Mouse (Mus musculus) spleen, postnatal 36 days (tissue): ENCODE results near the gene Lrrc8d.

Experiments
- DNase-seq, 2 experiments: peaks; one replicate each; pipeline ENCODE4 v3.0.0; 2022; ENCODE audit warnings: low spot score in 2 of 2, mixed read lengths in 1 of 2

Gene Lrrc8d

GRCm38 (mm10) chr5:105817248-105817976, 117.6 kb downstream of the Lrrc8d start:
- no peak for DNase-seq

DNA sequence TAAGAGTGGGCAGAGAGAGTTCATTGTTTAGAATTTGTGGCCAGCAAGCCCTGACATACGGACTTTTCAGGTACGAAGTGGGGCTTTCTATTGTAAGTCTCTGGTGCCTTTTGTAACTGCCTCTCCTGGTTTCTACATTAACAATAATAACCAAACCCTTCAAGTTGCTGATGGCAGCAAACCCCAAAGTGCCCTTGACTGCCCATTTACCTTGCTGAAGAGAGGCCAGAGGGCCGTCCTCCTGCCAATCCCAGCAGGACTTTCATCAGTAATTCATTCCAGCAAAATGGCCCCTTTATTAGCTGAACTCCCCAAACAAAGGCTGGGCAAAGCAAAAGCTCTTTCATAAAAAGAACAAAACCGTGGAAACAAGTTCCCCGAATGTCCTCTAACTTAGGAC, 118.6 kb downstream of the Lrrc8d start:
- DNase-seq, result no peak

GRCm38 (mm10) chr5:105821390-105821789, 121.6 kb downstream of the Lrrc8d start:
- no peak for DNase-seq

- DNase-seq, result no peak
Observed at GRCm38 (mm10) chr5:105822521-105823498, 123.0 kb downstream of the Lrrc8d start.

DNA sequence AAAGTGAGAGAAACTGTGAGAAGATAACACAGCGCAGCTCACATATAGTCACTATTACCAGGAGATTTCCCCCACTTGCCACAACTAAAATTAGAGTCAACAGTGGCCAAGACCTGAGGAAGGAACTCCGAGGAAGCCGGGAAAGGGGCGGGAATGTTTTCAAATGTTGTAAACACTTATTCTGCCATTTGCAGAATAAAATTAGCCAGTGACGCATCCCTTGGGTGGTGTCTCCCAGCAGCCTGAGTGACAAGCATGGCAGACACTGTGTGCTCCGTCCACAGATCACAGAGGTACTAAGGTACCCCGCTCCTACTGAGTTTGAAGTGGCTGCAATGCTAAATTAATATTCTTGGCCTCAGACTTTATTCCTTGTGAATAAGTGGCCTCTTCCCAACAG, 124.5 kb downstream of the Lrrc8d start:
- no peak for DNase-seq

- no peak for DNase-seq
Observed at GRCm38 (mm10) chr5:105824827-105825226, 125.1 kb downstream of the Lrrc8d start.

DNA sequence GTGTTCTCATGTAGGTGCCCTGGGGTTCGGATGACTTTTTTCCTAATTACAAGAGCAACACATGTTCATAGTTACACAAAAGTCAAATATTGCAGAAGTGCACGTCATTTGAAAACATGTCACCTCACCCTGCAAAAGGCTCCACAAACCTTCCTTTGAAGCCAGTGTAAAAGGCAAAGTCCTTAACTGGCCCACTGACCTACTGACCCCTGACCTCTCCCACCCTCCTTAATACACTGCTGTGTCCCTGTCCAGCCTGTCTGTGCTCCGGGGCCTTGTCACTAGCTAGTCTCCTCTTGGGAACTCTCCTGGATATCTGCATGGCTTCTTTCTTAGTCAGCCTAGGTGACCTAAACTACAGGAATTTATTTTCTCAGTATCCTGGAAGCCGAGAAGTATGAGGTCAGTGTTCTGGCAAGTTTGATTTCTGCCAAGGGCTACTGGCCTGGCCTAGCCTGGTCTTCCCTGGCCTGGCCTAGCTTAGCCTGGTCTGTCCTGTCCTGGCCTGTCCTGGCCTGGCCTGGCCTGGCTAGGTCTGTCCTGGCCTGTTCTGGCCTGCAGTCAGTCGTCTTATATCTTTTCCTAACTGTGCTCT, 127.2 kb downstream of the Lrrc8d start:
- DNase-seq, result no peak

DNA sequence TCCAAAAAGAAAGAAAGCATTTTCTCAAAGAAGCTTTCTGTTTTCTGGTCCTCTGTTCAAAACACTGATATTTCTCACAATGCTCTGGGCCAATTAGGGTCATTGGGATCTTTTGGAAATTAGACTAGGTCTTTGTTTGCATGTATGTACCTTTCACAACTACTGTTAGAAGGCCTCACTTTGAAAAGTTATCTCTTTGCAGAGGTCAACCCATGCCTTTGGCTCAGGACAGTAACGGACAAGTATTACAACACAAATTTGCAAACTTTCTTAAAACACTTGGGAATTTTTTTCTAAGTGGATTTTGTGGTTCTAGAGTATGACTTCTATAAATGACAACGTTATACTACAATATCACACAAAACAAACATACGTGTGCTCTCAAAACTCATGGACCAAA, 128.3 kb downstream of the Lrrc8d start:
- DNase-seq, result no peak

DNA sequence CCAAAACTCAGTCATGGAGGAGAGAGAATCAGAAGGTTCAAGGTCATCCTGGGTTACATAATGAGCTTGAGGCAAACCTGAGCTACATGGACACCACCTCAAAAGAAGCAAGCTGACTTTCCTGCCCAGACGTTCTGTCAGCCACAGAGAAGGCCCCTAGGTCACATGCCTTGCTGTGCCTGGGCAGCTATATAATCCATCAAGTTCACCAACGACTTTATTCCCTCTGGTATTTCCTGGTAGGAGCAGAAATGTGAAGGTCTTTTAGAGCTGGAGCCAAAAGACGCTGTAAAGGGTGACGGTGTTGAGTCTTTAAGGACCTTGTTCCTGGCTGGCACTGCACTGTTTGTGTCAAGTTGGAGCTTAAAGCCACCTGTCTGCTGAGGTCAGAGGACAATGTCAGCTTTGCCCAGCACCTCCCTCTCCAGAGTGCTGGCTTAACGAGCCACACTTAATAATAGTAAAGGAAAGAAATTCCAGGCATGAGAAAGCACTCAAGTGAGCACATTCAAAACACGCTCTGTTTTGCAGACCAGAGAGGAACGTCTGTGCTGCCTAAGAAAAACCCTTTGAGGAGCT, 129.3 kb downstream of the Lrrc8d start:
- DNase-seq, result no peak

DNA sequence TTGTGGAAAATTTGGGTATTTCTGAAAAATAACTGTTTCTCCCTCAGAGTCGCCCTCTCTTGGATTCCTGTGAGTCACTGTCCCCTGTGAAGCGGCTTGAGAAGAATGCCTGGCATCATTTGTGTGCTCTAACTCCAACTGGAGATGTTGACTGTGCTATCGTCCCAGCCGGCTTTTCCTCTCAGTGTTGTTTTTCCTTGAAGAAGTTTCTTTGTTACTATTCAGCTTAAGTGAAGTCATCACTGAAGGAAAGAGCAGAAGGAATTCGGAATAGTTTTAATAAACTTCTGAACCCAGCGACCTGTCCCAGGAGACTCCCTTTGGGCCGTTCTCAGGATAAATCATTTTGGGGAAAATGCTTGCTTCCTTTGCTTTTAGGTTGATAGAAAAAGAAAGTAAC, 132.4 kb downstream of the Lrrc8d start:
- no peak for DNase-seq

- no peak for DNase-seq
Observed at GRCm38 (mm10) chr5:105833923-105834322, 134.2 kb downstream of the Lrrc8d start.

- no peak for DNase-seq
Observed at GRCm38 (mm10) chr5:105836006-105836405, 136.2 kb downstream of the Lrrc8d start.

DNA sequence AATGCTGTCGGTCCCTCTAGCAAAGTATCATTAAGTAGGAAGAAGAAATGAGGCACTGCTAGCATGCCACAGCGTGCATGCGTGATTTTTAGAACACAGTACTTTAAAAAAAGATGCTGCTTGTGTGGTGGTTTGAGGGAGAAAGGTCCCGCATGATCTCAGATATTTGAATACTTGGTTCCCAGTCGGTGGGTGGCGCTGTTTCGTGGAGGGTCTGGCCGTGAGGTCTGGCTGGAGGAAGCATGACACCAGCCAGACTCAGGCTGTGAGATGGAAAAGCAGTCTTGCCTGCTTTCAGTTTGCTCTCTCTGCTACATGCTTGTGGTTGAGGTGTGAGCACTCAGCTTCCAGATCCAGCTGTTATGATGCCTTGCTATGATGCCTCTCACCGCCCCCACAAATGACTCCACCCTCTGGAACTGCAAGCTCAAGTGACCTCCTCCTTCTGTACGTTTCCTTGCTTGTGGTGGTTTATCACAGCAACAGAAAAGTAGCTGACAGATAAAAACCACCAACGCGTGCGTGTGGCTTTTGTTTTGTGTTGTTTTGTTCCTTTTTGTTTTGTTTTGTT, 140.1 kb downstream of the Lrrc8d start:
- no peak for DNase-seq

- DNase-seq, result no peak
Observed at GRCm38 (mm10) chr5:105844044-105844753, 144.4 kb downstream of the Lrrc8d start.

DNA sequence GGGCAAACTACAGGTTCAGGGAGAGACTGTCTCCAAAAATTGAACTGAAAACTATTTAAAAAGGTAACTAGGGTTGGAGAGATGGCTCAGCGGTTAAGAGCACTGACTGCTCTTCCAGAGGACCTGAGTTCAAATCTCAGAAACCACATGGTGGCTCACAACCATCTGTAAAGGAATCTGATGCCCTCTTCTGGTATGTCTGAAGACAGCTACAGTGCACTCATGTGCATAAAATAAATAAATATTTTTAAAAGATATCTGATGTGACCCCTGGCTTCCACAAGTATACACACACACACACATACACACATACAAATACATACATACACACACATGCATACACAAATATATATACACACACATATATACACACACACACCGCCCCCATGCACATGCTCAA, 145.3 kb downstream of the Lrrc8d start:
- DNase-seq, result no peak

- no peak for DNase-seq
Observed at GRCm38 (mm10) chr5:105847726-105848125, 148.0 kb downstream of the Lrrc8d start.

DNA sequence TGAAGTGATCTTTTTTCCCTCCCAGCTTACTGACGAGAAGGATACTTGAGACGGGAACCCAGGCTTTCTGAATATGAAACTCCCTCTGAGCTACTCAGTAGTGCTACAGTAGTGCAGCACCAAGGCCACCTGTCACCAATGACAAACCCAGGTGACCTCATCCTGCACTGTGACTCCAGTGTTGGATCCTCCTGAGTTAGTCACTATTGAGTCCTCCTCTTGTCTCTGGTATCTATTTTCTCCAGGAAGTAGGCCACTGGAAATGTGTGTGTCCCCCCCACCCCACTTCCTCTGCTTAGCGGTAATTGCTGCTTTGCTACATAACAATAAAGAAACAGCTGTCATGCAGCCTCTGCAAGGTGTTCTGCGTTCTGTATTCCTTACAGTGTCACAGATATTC, 149.5 kb downstream of the Lrrc8d start:
- DNase-seq, result no peak

DNA sequence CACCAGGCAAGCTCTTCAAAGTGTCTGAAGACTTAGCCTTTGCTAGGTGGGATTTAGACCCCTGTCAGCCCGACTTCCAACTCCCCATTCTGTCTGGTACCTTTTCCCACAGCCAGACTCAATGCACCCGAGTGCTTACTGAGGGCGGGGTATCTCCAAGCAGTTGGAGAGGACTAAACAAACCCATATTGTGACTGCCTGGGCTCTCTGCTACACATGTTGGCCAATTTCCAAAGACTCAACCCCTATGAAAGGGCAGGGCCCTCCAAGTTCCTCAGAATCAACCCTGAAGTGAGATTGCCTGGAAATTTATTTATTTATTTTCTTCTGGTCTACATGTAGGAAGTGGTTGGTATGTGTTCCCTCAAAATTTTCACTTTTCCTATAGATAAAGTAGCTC, 149.9 kb downstream of the Lrrc8d start:
- no peak for DNase-seq

DNA sequence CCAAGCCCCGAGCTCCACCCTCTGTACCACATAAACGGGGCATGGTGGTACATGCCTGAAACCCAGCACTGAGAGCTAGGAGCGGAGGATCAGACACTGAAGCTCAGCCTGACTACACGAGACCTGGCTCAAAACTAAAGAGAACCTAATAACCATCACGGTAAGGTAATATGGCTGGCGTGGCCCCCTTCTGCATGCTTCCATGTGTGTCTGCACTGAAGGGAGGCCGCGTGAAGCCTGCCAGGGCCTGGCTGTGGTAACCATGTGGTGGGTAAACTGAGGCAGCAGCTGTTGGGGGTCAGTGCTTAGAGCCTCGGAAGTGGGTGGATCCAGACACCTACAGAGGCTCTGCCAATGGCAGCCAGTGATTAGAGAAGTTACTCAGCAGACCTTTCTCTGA, 153.5 kb downstream of the Lrrc8d start:
- no peak for DNase-seq

DNA sequence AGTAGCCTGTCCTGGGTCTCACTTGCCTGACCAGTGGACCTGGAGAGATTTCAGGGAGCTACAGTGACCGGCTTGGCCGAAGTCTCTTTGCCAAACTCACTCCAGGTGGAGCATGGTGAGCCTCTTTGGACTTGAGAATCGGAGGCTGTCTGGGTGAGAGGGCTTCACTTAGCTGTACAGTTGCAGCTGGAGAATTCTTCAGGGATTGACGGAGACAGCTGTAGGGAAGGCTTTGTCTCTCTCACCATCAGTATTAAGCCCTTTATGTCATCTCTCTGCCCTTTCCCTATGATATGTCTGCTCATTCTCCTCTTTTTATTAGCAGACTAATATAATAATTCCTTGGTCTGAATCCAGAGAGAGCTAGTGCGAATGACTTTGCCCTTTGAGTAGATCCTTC, 157.7 kb downstream of the Lrrc8d start:
- DNase-seq, result no peak
